Mouse (Mus musculus) retina, postnatal 1 day (tissue): Measurements from ENCODE around the gene Tbc1d16.
"Not testable (repeated sequence)": the region's sequence is repeated elsewhere in the genome, so short reads cannot be mapped to it uniquely, and the experiment has no call there.

Experiments
- DNase-seq: peaks from one replicate; pipeline ENCODE4 v3.0.0-alpha.2; 2012

Tbc1d16 gene

DNA sequence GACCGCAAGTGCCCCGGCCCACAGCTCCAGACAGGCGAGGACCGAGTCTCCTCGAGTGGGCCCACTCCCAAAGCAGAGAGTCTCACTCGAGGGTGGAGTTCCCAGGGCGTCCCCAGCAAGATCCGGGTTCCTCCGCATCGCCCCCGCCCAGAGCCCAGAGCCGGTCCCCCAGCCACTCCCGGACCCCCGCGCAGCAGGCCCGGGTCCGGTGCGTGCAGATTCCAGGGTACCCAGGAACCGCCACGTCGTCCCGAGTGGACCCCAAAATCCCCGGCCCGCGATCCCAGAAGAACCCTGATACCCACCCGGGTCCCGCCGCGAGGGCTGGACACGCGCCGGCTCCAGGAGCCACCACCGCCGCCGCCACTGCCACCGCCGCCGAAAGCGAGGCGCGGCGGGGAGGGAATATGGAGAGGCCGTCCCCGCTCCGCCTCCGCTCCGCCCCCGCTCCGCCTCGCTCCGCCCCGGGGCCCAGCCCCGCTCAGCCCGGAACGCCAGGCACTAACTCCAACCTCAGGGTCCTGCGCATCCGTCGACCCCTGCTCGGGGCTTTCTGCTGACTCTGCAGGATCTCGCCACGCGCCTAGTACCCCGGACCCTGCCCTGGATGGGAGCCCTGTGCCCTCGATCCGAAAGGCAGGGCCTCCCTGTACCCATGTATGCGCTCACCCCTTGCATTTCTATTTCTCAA is at the start of gene Tbc1d16, which contains the start of gene Ccdc40:
Gene Tbc1d16 (minus strand): TSS at position 409 of the 691 bp plus-strand sequence.
Gene Ccdc40 (plus strand): TSS at position 482 of the 691 bp plus-strand sequence.
- peak; percentile 86 for DNase-seq

DNA sequence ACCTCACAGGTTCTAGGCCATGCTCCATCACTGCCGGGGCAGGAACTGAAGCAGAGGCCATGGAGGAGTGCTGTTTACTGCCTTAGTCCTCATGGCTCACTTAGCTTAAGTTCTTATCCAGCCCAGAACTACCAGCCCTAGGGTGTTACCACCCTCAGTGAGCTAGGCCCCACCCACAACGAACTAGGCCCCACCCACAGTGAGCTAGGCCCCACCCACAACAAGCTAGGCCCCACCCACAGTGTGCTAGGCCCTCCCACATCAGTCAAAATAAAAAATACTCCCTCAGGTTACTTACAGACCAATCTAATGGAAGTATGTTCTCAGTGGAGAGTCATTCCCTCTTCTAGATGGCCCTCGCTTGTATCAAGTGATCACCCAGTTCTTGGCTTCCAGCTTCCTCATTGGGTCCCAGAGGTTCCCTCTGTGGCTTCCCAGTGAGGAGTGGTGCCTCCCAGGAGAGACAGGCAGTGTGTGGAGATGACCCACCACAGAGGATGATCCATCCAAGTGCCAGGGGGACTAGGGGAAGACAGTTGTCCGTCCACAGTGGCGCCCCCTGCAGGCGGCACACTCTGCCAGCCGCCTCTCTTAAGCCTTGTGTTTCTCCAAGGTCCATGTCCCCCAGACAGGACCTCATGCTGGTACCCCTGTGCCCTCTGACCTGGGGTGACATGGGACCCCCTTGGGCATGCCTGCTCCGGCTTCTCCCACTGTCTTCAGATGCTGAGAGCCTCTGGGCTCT is 45.1 kb upstream of the Tbc1d16 start:
- DNase-seq: peak; percentile 27

DNA sequence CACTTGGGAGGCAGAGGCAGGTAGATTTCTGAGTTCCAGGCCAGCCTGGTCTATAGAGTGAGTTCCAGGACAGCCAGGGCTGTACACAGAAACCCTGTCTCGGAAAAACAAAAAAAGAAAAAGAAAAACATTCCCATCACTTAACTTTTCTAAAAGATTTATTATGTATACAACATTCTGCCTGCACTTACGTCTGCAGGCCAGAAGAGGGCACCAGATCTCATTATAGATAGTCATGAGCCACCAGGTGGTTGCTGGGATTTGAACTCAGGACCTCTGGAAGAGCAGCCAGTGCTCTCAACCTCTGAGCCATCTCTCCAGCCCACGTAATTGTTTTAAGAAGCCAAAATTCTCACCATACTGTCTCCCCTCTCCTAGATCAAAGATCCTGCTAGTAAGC is 44.2 kb upstream of the Tbc1d16 start:
- DNase-seq: not testable (repeated sequence)

- peak; percentile 35 for DNase-seq
Observed at GRCm38 (mm10) chr11:119268557-119269195, 40.4 kb upstream of the Tbc1d16 start.

GRCm38 (mm10) chr11:119267768-119268556 is 39.7 kb upstream of the Tbc1d16 start, which contains the start of gene Gaa:
TSS of gene Gaa (plus strand) at chr11:119267887.
- peak; percentile 94 for DNase-seq

DNA sequence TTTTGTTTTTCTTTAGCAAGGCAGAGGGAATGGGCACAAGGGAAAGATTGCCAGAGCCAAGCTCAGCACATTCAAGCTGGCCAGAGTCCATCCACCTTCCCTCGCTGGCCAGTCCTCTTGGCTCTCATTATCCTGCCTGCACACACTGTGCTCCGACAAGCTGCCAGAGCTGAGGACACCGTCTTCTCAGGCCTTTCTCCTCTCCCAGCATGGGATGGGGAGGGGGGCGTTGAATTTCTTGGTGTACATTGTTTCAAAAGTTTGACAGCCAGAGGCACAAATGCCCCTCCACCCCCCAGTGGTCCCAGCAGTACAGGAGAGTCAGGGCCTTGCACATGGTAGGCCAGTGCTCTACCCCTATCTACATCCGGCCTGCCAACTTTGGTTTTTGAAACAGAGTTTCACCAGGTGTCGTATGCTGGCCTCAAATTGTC is 39.0 kb upstream of the Tbc1d16 start:
- no peak for DNase-seq

DNA sequence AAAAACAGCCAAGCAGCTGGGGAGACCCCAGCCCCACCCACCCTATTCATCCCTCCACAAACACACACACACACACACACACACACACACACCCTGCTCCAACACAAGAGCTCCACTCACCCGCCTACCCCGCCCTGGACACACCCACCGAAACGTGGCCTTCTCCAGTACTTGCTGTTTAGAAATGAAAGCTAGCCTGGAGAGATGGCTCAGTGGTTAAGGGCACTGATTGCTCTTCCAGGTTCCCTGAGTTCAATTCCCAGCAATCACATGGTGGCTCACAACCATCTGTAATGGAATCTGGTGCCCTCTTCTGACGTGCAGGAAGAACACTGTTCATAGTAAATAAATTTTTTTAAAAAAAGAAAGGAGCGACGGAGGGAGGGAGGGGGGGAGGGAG is 37.5 kb upstream of the Tbc1d16 start:
- DNase-seq: peak; percentile 6

GRCm38 (mm10) chr11:119264413-119264812 is 36.1 kb upstream of the Tbc1d16 start:
- no peak for DNase-seq

GRCm38 (mm10) chr11:119259977-119260376 is 31.7 kb upstream of the Tbc1d16 start:
- no peak for DNase-seq

GRCm38 (mm10) chr11:119258572-119259322 is 30.4 kb upstream of the Tbc1d16 start:
- DNase-seq: peak; percentile 79

DNA sequence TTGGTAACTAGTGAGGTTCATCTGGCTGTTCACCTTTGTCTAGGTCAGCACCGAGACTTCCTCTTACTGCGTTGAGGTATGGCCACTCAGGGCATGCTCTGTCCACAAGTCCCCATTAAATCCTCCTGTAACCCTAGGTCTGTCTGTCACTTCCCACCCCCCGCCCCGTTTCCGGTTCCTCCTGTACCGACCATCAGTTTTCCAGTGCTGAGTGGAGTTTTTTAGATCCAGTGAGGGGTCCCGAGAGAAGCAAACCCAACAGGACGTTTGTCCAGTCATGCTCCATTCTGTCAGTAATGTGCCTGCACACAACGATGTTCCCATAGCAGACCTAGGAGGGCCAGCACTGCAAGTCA is 29.9 kb upstream of the Tbc1d16 start:
- no peak for DNase-seq

DNA sequence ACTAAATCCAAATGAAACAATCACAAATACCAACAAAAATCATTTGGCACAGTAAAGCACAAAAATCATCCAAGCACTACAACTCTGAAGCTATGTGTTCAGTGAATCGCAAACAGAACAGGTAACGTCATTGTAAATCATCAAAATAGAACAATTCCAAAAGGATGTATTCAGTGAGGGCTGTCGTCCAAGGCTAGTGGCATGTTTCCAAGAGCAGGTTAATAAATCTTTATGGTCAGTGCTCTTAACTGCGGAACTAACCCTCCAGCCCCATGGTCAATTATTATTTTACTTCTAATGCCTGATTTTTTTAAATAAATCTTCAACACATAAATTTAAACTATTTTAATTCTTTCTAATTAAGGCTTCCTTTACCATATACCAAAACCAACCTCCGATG is 28.3 kb upstream of the Tbc1d16 start:
- not testable (repeated sequence) for DNase-seq

DNA sequence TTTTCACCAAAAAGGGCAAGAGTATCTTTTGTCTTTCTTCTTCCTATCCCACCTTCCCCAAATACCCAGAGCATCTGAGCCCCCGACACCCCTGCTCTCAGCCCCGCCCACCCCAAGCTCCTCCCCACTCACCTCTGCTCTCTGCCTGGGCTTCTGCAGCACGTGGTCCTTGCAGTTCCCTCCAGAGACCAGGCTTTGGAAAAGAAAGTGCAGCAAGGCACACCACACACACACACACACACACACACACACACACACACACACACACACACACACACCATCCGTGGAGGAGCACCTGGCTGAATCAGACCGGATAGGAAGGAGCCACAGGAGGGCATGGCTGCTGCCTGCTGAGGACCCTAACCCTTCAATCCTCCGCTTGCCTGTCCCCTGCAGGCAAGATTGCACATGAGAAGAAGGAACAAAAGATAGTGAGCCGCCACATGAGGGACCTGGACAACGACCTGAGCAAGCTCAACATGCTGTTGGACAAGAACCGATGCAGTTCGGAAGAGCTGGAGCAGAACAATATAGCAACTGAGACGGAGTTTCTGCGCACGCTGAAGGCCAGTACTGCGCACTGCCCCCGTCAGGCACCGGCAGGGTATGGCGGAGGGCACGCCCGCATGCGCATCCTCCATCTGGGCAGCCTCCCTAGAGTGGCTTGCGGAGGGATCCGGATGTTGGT is 24.7 kb upstream of the Tbc1d16 start:
- DNase-seq: peak; percentile 80

- no peak for DNase-seq
Observed at GRCm38 (mm10) chr11:119250998-119251397, 22.7 kb upstream of the Tbc1d16 start.

DNA sequence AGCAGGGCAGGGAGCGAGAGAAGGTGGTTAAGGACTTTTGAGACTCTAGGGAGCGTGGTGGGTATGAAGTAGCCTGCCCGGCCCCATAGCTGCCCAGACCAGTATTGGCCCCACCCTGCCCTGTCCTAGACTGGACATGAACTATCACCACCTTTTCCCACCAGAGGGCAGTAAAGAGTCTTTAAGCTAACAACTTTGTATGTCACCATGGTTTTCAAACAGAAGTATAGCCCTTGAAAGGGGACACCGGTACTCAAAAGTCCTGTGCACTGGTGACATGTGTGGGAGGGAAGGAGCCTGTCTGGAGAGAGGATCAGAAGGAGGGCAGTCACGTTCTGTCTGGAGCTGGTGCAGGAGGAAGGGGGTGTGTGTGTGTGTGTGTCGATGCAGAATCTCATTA is 20.7 kb upstream of the Tbc1d16 start:
- peak; percentile 90 for DNase-seq

DNA sequence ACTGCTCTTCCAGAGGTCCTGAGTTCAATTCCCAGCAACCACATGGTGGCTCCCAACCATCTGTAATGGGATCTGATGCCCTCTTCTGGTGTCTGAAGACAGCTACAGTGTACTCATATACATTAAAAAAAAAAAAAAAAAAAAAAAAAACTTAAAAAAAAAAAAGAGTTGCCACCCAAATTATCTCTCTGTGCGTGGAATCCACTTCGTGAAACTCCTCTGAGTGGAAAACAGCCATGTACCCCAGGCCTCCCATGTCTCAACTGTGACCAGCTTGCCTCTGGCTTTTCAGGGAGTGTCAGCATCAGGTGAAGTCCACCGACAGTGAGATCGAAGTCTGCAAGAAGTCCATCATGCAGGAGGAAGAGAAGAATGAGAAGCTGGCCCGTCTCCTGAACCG is 17.2 kb upstream of the Tbc1d16 start:
- not testable (repeated sequence) for DNase-seq

DNA sequence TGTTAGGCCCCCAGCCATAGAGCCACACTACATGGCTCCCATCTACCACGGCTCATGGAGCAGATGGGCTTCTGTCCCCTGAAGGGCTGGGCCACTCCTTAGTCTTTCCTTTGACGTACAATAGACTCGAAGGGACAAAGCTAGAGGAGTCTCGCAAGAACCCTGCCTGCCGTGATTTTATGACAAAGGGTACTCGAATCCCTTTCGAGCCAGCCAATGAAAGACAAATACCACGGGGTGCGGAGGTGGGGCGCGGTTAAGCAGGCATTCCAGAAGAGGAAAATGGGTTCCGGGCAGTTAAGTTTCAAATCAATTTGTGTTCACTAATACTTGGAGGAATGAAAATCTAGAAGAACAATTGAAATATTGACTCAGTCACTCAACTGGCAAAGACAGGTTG is 11.2 kb upstream of the Tbc1d16 start:
- no peak for DNase-seq

DNA sequence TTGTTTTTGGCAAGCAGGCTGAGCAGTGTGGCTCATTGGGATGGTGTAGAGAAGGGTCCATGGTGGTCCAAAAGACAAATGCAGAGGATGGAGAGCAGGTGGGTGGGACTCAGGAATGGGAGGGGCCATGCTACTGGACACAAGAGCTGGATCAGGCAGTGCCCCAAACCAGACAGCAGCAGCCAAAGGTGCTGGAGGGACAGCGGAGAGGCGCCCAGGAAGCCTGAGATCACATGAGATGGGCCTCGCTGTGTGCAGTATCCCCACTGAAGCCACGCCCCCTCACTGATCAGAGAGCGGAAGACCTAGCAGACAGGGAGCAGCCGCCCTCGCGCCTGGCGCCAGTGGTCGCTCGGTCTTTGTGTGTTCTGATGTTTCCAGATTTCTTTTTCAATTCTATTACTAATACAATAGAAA is 10.0 kb upstream of the Tbc1d16 start:
- peak; percentile 79 for DNase-seq

DNA sequence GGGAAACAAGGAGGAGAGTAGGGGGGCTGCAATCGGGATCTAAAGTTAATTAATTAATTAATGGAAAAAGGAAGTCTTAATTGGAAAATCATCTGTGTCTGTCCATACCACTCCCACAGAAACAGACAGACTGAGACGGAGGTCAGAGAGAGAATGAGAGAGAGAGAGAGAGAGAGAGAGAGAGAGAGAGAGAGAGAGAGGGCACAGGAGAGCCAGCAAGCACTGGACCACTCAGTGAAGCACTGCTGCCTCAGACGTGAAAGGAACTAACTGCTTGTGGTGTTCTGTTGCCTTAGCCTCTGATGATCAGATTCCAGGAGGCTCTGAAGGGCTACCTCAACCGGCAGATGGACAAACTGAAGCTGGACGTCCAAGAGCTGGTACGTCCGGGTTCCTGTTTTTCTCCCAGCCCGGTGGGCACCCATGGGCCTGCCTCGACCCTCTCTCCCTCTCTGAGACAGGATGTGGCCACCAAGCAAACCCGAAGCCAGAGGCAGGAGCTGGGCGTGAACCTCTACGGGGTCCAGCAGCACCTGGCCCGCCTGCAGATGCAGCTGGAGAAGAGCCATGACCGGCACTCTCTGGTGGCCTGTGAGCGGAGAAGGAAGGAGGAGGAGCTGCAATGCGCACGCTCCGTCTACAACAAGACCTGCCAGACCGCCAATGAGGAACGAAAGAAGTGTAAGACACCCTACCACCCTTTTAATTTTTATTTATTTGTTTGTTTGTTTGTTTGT is 9.4 kb upstream of the Tbc1d16 start:
- DNase-seq: peak; percentile 57

DNA sequence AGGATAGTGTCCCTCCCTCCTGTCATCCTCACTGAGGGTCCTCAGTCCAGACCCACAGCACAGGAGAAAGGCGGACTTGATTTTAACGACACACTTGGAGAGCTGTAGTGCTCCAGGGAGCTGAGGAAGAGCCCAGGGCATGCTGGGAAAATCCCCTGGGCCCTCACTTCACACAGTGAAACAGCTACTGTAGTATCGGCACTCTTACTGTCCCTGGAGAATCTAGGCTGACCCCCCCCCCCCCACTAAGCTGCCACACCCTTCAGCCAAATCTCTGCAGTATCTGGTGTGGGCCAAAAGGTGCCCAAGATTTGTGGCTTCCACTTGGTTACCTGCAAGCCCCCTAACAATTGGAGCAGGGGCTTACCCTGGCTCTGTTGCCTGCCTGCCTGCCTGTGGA is 8.7 kb upstream of the Tbc1d16 start:
- no peak for DNase-seq

DNA sequence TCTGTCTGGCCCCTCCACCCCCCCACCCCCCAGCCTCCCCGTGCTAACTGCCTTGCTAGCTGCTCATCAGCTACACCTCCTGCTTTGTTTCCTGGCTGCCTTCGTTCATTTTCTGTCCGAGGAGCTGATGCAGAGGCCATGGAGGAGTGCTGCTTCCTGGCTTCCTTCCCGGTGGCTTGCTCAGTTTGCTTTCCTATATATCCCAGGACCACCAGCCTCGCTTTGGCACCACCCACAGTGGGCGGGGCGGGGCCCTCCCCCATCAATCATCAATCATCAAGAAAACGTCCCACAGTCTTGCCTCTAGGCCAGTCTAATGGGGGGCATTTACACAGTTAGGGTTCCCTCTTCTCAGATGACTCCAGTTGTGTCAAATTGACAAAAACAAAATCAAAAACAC is 8.1 kb upstream of the Tbc1d16 start:
- no peak for DNase-seq
